Mouse (Mus musculus) spleen, postnatal 4 days (tissue): ENCODE measurements around the gene Cdv3.

ENCODE experiments used
- DNase-seq, 2 experiments: peaks; one replicate each; pipeline ENCODE4 v3.0.0; 2022; ENCODE audit warnings: low spot score in 2 of 2

Gene Cdv3

GRCm38 (mm10) chr9:103365290-103366247 lies at the start of gene Cdv3:
TSS of gene Cdv3 (minus strand) at chr9:103365840.
- DNase-seq, result peak; percentile 98 to 99

GRCm38 (mm10) chr9:103413457-103413856 lies 47.8 kb upstream of the Cdv3 start:
- DNase-seq, result no peak

DNA sequence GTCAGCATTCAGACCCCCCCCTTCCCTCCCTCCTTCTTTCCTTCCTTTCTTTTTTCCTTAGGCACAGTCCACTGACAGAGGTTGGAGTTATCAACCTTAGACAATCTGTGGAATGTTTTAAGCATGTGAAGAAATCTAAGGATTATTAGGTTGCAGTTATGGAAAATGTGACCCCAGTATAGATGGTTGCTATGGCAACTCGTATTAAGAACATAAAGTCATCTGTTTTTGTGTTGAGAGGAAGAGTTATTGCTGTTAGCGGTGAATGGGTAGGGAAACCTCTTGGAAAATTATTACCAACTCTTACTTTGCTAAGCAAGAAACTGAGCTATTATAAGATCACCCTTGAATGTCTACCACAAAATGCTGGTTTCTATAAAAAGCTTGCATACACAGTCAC lies 43.5 kb upstream of the Cdv3 start:
- no peak for DNase-seq

- DNase-seq, result no peak
Observed at GRCm38 (mm10) chr9:103408136-103408777, 42.6 kb upstream of the Cdv3 start.

- DNase-seq, result no peak
Observed at GRCm38 (mm10) chr9:103403331-103403973, 37.8 kb upstream of the Cdv3 start.

- DNase-seq, result no peak
Observed at GRCm38 (mm10) chr9:103398509-103399157, 33.0 kb upstream of the Cdv3 start.

DNA sequence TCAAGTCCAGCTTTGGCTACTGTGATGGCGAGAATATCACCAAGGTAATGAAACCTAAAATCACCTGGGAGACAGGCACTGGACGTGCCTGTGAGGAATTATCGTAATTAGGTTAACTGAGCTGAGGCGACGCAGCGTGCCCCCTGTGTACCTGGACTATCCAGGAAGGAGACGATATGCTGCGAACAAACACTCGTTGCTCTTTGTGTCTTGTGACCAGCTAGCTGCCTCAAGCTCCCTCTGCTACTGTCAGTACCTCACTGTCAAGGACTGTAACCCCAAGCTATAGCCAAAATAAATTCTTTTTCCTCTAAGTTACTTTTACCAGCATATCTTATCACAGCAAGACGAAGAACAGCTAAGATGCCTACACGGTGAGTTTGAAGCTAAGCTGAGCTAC lies 27.6 kb upstream of the Cdv3 start:
- no peak for DNase-seq

GRCm38 (mm10) chr9:103391796-103392372 lies 26.2 kb upstream of the Cdv3 start:
- DNase-seq, result no peak

- DNase-seq, result no peak
Observed at GRCm38 (mm10) chr9:103389261-103389660, 23.6 kb upstream of the Cdv3 start.

- no peak for DNase-seq
Observed at GRCm38 (mm10) chr9:103387011-103387653, 21.5 kb upstream of the Cdv3 start.

DNA sequence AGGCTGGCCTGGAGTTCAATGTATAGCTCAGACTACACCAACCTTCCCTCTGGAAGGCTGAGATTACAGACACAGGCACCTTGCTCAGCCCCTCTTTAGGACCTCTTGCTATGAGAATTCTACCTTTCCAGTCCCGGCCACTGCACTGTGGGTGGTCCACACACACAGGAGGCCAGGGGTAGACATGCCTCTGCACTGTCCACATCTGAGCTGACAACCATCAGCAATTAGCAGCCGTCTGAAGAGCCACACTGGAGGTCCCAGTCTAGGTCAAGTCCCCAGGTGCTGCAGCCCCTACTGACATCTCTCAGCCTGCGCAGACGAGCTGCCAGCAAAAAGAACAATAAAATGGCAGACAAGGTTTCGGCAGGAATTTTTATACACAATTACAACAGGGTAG lies 20.9 kb upstream of the Cdv3 start:
- no peak for DNase-seq

DNA sequence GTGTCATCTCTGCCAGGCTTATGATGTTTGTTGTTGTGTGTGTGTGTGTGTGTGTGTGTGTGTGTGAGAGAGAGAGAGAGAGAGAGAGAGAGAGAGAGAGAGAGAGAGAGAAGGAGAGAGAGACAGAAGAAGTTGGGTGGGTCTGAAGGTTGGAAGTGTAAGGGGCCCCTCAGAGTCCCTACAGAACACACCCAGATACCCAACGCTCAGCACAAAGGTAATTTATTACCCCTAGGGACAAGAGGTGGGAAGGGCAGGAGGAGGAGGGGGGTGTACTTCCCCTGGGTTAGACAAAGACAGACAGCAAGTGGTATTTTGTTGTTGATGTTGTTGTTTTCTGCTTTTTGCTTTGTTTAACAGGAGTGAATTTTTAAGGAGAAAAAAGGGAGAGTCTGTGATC lies 20.0 kb upstream of the Cdv3 start:
- no peak for DNase-seq

GRCm38 (mm10) chr9:103384141-103384796 lies 18.6 kb upstream of the Cdv3 start:
- DNase-seq, result no peak

DNA sequence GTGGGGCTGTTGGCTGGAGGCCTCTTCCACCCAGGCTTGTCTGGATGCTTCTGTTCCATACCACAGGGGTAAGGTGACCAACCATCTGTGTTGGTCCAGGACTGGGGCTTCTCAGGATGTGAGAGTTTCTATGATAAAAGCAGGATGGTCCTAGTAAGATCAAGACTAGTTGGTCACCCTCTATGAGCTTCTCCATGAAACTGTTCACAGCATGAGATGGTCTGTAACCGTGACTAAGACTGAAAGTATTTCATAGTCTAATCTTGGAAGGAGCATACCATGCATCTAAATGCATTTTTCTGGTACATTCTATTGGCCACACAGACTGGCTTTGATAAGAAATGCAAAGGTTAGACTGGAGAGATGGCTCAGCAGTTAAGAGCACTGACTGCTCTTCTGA lies 17.9 kb upstream of the Cdv3 start:
- DNase-seq, result no peak

DNA sequence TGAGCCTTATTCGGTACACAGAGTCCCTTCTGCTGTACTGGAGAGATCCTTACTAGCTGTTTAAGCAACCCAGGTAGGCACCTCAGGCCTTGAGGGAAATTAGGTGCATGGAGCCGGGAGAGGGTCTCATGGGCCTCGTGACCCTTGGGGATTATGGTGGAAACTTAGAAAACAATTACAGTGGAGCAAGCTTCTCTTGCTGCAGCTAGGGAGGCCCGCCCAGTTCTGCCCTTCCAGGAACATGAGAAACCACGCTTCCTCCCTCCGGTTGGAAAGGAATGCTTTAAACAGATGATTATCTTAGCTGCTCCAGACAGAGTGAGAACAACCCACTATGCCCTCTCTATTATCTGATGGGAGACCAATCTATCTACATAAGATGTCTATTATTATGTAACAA lies 17.3 kb upstream of the Cdv3 start:
- DNase-seq, result no peak

- no peak for DNase-seq
Observed at GRCm38 (mm10) chr9:103380566-103380965, 14.9 kb upstream of the Cdv3 start.

DNA sequence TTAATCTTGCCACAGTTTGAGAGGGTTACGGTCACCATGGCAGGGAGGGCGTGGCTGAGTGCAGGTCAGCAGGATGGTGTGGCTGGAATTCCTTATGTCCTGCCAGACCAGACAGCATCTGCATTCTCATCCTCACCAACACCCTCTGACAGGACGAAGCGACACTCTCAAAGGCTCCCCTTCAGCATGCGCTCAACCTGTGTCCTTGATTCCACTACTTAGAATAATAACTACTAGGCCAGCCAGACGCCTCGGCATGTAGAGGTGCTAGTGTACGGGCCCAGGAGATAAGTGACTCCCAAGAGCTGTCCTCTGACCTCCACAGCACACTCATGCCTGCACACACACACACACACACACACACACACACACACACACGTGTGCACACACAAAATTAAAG lies 13.6 kb upstream of the Cdv3 start:
- no peak for DNase-seq

DNA sequence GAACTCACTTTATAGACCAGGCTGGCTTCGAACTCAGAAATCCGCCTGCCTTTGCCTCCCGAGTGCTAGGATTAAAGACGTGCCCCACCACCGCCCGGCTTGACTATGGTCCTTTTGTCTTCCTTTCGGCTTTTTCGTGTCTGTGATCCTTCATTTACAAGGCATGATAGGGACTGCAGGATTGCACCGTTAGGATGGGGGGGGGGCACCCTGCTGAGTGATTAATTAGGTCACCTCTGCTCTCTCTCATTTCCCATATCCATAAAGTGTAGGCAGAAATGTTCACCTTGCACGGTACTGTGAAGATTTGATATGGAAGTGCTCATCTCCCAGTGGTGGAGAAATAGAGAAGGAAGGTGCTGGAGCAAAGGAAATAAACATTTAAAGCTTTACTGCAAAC lies 13.0 kb upstream of the Cdv3 start:
- DNase-seq, result no peak

DNA sequence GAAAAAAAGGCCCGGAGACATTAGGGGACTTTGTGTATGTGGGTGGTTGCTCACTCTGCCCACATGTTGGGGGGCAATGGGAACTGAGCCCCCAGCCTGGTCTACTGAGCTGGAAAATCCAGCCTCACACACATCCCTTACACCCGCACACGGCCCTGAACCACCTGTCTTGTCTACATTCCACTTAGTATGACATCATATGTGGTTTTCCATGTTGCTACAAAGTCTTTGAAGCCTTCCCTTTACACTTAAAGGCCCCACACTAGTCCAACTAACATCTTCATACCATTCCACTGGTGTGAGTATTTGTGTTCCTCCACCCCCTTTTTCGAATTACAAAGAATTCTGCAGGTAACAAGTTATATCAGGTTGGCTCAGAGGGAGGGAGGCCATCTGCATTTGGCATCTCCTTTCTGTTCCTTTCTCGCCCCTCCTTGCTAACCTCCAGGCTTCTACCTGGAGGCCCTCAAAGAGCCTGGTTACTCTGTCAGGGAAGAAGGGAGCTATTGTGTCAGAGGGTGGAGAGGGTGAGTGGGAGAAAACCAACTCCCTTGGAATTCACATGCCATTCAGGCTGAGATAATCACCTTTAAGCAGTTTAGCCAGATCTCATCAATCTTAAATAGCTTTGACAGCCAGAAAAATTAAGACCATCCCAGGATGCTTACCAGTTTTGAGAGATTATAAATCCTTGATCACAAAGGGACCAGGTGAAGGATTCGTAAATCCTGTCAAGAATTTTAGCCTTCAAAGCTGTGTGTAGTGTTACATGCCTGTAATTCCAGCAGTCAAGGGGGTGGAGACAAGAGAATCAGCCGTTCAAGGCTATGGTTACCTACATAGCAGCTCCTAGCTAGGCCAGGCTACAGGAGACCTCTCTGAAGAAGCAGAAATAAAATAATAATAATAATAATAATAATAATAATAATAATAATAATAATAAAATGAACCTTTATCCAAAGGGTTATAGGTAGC lies 11.0 kb upstream of the Cdv3 start:
- no peak for DNase-seq
